Mouse (Mus musculus) testis, adult 2 months (tissue): Measurements from ENCODE around the gene Rdh14.

ENCODE experiments used
- CTCF ChIP-seq: fragments of 200-500 bp; IDR thresholded peaks from 2 replicates; pipeline ENCODE4 v1.5.1; 2012; ENCODE audit warnings: low read depth, mild to moderate bottlenecking, inconsistent platforms, low read length, moderate library complexity; ENCODE audit not compliant: control insufficient read depth, insufficient read depth, insufficient replicate concordance
- POLR2A ChIP-seq: fragments of 200-500 bp; IDR thresholded peaks from 2 replicates; pipeline ENCODE4 v1.6.1; 2012; ENCODE audit warnings: low read depth, mild to moderate bottlenecking, inconsistent platforms, low read length, moderate library complexity; ENCODE audit not compliant: control insufficient read depth

- peak; percentile 85; the same call in 1 of the 2 replicates for TF ChIP-seq CTCF
- TF ChIP-seq POLR2A = no peak
Measured at GRCm38 (mm10) chr12:10438054-10439001, 47.8 kb downstream of the Rdh14 start.
